Mouse (Mus musculus): Measurements from ENCODE around the gene Hist1h1e. TPM values are rescaled to one million over a fixed set of nuclear protein-coding genes. Genes with fewer than 3 reads are reported as not detected.
A peak's percentile ranks its signal among the peaks of the same experiment; 100 is the strongest.
"Not testable (repeated sequence)": the region's sequence is repeated elsewhere in the genome, so short reads cannot be mapped to it uniquely, and the experiment has no call there.

Gene Hist1h1e
- total RNA-seq, 2 experiments from 2014 or later, result 42.9 to 50.8 TPM

DNA sequence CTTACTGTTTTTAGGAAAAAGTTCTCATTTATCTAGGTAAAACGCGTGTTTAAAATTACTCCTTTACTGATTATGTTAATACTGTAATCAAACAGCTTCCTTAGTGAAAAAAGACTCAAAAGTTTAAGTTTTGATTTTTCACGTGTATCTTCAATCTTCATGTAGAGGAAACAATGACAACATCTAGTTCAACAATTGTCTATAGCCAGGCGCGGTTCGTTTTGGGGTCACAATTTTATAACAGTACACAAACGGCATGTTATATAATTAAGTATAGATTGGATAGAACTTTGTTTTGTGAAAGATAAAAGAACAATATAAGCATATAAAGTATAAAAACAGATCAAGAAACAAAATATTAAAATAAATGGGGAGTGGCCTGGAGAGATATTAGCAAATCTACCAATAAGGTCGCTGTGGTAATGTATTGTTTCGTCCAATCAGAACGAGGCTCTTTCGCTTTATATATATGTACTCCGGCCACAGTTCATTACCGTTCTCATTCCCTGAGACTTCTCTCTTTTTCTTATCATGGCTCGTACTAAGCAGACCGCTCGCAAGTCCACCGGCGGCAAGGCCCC is 47.0 kb downstream of the Hist1h1e start, which contains the start of gene Hist1h3d:
Gene Hist1h3d, plus strand, starts transcription at position 493 of the 581 bp plus-strand sequence.
- no peak for DNase-seq

DNA sequence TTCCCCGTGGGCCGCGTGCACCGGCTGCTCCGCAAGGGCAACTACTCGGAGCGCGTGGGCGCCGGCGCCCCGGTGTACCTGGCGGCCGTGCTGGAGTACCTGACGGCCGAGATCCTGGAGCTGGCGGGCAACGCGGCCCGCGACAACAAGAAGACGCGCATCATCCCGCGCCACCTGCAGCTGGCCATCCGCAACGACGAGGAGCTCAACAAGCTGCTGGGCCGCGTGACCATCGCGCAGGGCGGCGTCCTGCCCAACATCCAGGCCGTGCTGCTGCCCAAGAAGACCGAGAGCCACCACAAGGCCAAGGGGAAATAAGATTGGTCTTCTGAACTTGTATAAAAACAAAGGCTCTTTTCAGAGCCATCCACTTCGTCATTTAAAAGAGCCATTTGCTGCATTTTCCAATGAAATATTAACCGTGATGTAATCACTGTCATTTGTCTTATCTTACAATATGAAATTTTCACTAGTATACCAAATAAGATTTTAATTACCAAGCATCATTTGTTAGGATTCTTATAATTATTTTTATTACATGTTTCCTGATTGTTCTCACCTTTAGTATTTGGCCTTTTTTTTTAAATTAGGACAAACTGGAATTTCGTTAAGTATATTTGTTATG is 47.7 kb downstream of the Hist1h1e start:
- DNase-seq; intact Hi-C loops (cut with DNase I): not testable (repeated sequence)

More for the DNA sequence above, 47.0 kb downstream of the Hist1h1e start, which contains the start of gene Hist1h3d:
- intact Hi-C loops (cut with DNase I), result no loop called here

DNA sequence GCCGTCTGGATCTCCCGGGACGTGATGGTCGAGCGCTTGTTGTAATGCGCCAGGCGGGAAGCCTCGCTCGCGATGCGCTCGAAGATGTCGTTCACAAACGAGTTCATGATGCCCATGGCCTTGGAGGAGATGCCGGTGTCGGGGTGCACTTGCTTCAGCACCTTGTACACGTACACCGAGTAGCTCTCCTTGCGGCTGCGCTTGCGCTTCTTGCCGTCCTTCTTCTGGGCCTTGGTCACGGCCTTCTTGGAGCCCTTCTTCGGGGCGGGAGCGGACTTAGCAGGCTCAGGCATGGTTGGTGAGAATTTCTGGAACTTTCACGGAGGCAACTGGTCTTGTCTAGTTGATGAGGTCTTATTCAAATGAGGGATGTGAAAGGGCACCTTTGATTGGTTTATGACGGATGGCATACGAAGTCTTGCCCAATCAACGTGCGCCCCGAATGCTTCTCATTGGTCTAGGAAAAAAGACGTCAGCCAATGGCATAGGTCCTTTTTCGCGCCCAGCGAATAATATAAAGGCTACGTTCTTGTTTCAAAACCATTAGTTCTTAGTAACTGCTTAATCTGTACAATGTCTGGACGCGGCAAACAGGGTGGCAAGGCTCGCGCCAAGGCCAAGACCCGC is 48.3 kb downstream of the Hist1h1e start, which contains the start of the genes Hist1h2bf and Hist1h2ad:
Gene Hist1h2bf, minus strand, starts transcription at position 299 of the 627 bp plus-strand sequence.
Gene Hist1h2ad, plus strand, starts transcription at position 484 of the 627 bp plus-strand sequence.
- intact Hi-C loops (cut with DNase I), result not testable (repeated sequence)
- DNase-seq, result peak; percentile 68 to 71

DNA sequence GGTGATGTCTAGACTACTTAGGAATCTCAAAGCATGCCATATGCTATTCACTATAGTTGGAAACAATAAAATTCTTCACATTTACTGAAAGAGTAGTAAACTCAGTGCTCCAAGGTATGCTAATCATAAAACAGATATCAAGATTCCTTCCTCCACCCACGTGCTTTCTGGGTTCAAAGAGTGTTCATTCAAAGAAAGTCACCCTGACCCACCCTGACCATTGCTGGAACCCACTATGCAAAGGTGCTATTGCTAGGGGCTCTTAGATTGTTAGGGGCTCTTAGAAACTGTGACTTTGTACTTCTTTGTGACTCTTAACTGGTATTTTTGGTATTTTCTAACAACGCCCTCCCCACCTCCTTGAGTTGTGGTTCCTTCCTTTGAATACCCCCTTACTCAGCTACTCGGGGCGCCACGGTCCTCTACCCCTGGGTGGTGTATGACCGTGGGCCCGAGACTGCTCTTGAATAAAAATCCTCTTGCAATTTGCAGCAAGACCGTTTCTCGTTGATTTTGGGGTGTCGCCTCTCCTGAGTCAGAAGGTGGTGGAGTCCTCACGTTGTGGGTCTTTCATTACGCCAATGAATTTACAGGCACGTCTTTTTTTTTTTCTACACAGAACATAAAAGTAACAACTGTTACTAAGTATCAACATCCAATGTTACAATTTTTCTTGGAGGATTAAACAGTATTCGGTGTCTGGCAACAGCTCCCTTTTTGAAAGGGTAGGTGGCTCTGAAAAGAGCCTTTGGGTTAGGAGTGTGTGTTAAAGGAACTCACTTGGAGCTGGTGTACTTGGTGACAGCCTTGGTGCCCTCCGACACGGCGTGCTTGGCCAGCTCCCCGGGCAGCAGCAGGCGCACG is 49.1 kb downstream of the Hist1h1e start:
- intact Hi-C loops (cut with DNase I); DNase-seq: not testable (repeated sequence)

DNA sequence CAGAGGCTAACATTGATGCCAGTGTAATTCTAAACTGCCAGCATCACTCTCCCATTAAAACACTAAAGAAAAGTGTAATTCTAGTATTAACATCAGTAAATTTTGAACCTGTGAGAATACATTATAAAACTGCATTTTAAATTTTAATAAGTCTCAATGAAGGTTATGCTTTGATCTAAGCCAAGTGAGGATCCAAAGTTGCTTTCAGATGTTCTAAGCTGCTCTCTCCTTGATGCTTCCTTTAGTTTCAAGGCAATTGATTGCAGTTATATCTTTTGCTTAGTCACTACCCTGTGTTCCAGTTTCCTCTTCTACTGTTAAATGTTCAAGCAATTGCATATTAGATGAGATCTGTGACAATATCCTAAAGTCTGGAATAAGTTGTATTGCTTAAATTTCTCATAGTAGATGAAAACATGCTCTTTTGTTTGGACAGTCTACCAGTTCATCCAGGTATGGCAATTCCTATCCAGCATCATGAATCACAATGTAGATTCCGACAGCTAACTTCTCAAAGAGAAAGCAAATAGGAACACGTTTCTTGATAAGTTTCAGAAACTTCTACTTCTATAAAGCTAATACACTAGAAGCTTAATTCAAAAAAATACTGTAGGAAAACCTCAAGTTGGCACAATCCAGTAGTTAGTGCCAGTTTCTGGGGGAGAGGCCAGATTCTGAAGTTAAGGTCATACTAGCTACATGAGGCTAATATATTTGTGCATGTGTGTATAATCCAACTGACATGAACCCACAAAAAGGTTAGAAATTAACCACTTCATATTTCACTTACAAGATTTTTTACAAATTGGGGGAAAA is 49.9 kb downstream of the Hist1h1e start:
- intact Hi-C loops (cut with DNase I), result no loop called here
- DNase-seq, result no peak

DNA sequence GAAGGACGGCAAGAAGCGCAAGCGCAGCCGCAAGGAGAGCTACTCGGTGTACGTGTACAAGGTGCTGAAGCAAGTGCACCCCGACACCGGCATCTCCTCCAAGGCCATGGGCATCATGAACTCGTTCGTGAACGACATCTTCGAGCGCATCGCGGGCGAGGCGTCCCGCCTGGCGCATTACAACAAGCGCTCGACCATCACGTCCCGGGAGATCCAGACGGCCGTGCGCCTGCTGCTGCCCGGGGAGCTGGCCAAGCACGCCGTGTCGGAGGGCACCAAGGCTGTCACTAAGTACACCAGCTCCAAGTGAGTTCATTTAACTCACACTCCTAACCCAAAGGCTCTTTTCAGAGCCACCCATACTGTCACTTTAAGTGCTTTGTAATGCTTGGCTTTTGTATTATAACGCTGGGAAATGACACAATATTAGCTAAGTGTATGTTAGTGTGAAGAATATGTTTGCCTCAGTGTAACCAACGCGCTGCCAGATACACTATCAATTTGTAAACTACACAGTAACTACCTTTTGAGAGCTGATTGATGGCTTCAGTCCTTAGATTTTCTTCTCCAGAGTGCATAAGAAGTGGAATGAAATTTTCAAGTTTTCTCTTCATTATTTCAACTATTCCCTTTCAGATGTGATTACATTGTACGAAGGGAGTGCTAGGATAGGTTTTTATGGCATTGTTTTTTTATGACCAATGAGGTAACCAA is 50.7 kb downstream of the Hist1h1e start:
- DNase-seq; intact Hi-C loops (cut with DNase I): not testable (repeated sequence)

DNA sequence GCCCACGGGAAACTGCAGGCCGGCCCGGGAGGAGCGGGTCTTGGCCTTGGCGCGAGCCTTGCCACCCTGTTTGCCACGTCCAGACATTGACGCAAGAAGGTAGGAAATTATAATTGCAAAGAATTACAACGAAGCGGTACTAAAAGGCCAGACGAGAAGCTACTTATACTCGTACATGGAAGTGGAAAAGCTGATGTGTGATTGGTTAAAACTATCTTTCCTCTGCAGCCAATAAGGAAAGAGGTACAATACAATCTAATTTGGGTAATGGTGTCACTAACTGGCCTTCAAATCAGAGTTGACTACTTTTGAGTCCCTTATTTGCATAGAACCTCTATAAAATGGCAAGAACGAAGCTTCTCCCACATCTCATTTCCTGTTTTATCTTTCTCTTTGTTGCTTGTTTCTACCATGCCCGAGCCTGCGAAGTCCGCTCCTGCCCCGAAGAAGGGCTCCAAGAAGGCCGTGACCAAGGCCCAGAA is 51.3 kb downstream of the Hist1h1e start, which contains the start of the genes Hist1h2ae and Hist1h2bg:
Gene Hist1h2ae, minus strand, starts transcription at position 199 of the 482 bp plus-strand sequence.
Gene Hist1h2bg, plus strand, starts transcription at position 375 of the 482 bp plus-strand sequence.
- intact Hi-C loops (cut with DNase I), result no loop called here
- DNase-seq, result peak in 1 of 2 experiments; percentile 47

Small RNA genes within 50 kb of the gene (microRNA-seq; reads per million reads assigned to microRNA genes)
- gene Gm44359 (0 reads per million in 2 experiments), gene Gm44394 (0 reads per million in 2 experiments)

Other genes with a start within 250 kb of the Hist1h1e start
- gene Abt1, start 198.7 kb downstream of the Hist1h1e start, total RNA-seq (2021), result 1 to 10 TPM; 3.2 to 3.3 TPM
- gene Btn1a1, start 156.7 kb downstream of the Hist1h1e start, total RNA-seq (2021), result not detected
- gene Btn2a2, start 133.7 kb downstream of the Hist1h1e start, total RNA-seq (2021), result not detected
- 100 to 1,000 TPM; 130 to 153 TPM for gene Hist1h4h, start 91.5 kb downstream of the Hist1h1e start, total RNA-seq (2021)
- gene Hist1h2af, start 88.7 kb downstream of the Hist1h1e start, total RNA-seq (2021), result 10 to 100 TPM in 1 of 2 experiments, 1 to 10 TPM in 1; 7.7 to 11.5 TPM
- 1 to 10 TPM; 2.8 to 5.0 TPM for gene Hist1h3g, start 87.1 kb downstream of the Hist1h1e start, total RNA-seq (2021)
- gene Hist1h2bh, start 79.2 kb downstream of the Hist1h1e start, total RNA-seq (2021), result 1 to 10 TPM; 1.7 to 2.1 TPM
- gene Hist1h3f, start 78.5 kb downstream of the Hist1h1e start, total RNA-seq (2021), result 1 to 10 TPM; 5.5 to 6.4 TPM
- 10 to 100 TPM; 12.5 to 22.4 TPM for gene Hist1h4f, start 70.9 kb downstream of the Hist1h1e start, total RNA-seq (2021)
- 1 to 10 TPM; 1.6 to 2.0 TPM for gene Hist1h1d, start 69.3 kb downstream of the Hist1h1e start, total RNA-seq (2021)
- gene Hist1h3e, start 60.2 kb downstream of the Hist1h1e start, total RNA-seq (2021), result 10 to 100 TPM; 11.9 to 17.0 TPM
- gene Hist1h2ae, start 51.3 kb downstream of the Hist1h1e start, total RNA-seq (2021), result 1 to 10 TPM; 1.6 to 2.8 TPM
- gene Hist1h2bg, start 51.2 kb downstream of the Hist1h1e start, total RNA-seq (2021), result 10 to 100 TPM; 15.3 to 21.1 TPM
- gene Hist1h2bf, start 48.4 kb downstream of the Hist1h1e start, total RNA-seq (2021), result 1 to 10 TPM; 7.5 to 8.5 TPM
- 1 to 10 TPM; 1.2 to 2.2 TPM for gene Hist1h2ad, start 48.2 kb downstream of the Hist1h1e start, total RNA-seq (2021)
- gene Hist1h3d, start 46.8 kb downstream of the Hist1h1e start, total RNA-seq (2021), result 1 to 10 TPM; 2.8 to 4.8 TPM
- gene Hist1h4d, start 41.0 kb downstream of the Hist1h1e start, total RNA-seq (2021), result 10 to 100 TPM; 39.6 to 39.7 TPM
- 10 to 100 TPM; 16.6 to 18.7 TPM for gene Hist1h2be, start 1.4 kb downstream of the Hist1h1e start, total RNA-seq (2021)
- gene Hist1h2ac, start 61.4 kb upstream of the Hist1h1e start, total RNA-seq (2021), result 1 to 10 TPM; 1.3 to 1.4 TPM
- 10 to 100 TPM; 65.6 to 72.3 TPM for gene Hist1h2bc, start 61.6 kb upstream of the Hist1h1e start, total RNA-seq (2021)
- not detected for gene Hist1h1t, start 73.3 kb upstream of the Hist1h1e start, total RNA-seq (2021)
- 10 to 100 TPM; 62.8 to 75.7 TPM for gene Hist1h4c, start 75.9 kb upstream of the Hist1h1e start, total RNA-seq (2021)
- 10 to 100 TPM; 17.6 to 27.0 TPM for gene Hfe, start 88.3 kb upstream of the Hist1h1e start, total RNA-seq (2021)
- 100 to 1,000 TPM; 188 to 225 TPM for gene Hist1h1c, start 116.2 kb upstream of the Hist1h1e start, total RNA-seq (2021)
- 1 to 10 TPM; 4.5 to 4.6 TPM for gene Hist1h3c, start 123.0 kb upstream of the Hist1h1e start, total RNA-seq (2021)
- gene Hist1h2bb, start 124.2 kb upstream of the Hist1h1e start, total RNA-seq (2021), result 1 to 10 TPM; 5.1 to 7.0 TPM
- 10 to 100 TPM in 1 of 2 experiments, 1 to 10 TPM in 1; 9.4 to 10.3 TPM for gene Hist1h2ab, start 128.6 kb upstream of the Hist1h1e start, total RNA-seq (2021)
- gene Hist1h3b, start 129.7 kb upstream of the Hist1h1e start, total RNA-seq (2021), result 10 to 100 TPM; 14.2 to 14.3 TPM
- 1 to 10 TPM; 5.8 to 8.4 TPM for gene Hist1h4b, start 134.5 kb upstream of the Hist1h1e start, total RNA-seq (2021)
- 1 to 10 TPM; 6.4 to 7.2 TPM for gene Hist1h4a, start 138.7 kb upstream of the Hist1h1e start, total RNA-seq (2021)
- 10 to 100 TPM in 1 of 2 experiments, 1 to 10 TPM in 1; 9.9 to 14.4 TPM for gene Hist1h3a, start 139.8 kb upstream of the Hist1h1e start, total RNA-seq (2021)
- gene Hist1h1a, start 141.1 kb upstream of the Hist1h1e start, total RNA-seq (2021), result 1 to 10 TPM; 5.6 to 7.4 TPM
- not detected for gene Trim38, start 147.4 kb upstream of the Hist1h1e start, total RNA-seq (2021)
- not detected for gene Slc17a2, start 184.4 kb upstream of the Hist1h1e start, total RNA-seq (2021)
- not detected for gene Slc17a3, start 216.9 kb upstream of the Hist1h1e start, total RNA-seq (2021)
- gene Slc17a1, start 245.2 kb upstream of the Hist1h1e start, total RNA-seq (2021), result not detected

Data from gastrocnemius, postnatal 36 days (tissue).